Mouse (Mus musculus) v-Abl transformed pro-B cells (cell line): ENCODE measurements around the gene Gm10488.
"Not testable (repeated sequence)": the region's sequence is repeated elsewhere in the genome, so short reads cannot be mapped to it uniquely, and the experiment has no call there.

ENCODE experiments used
- in situ Hi-C, 2 experiments: fragments of 400-800 bp; cut with MboI; formaldehyde crosslinking; loops; one replicate each; pipeline ENCODE4 v1.15.1; 2025; ENCODE audit not compliant: unreplicated experiment in 2 of 2

The Gm10488 gene

GRCm38 (mm10) chrX:29976014-29976413 is at the start of gene Gm10488:
Gm10488 (plus strand) TSS chrX:29976314.
- in situ Hi-C loops: not testable (repeated sequence)
